Mouse (Mus musculus) cerebellum, adult 8-10 months (tissue): ENCODE data around the gene Gm3839.
"Not testable (repeated sequence)": the region's sequence is repeated elsewhere in the genome, so short reads cannot be mapped to it uniquely, and the experiment has no call there.

Experiments used
- DNase-seq: peaks from one replicate; pipeline ENCODE4 v3.0.0; 2022

Gm3839 gene

GRCm38 (mm10) chr14:11356626-11357025 lies at the start of gene Gm3839:
Gene Gm3839 (minus strand): TSS chr14:11356726.
- DNase-seq = not testable (repeated sequence)

DNA sequence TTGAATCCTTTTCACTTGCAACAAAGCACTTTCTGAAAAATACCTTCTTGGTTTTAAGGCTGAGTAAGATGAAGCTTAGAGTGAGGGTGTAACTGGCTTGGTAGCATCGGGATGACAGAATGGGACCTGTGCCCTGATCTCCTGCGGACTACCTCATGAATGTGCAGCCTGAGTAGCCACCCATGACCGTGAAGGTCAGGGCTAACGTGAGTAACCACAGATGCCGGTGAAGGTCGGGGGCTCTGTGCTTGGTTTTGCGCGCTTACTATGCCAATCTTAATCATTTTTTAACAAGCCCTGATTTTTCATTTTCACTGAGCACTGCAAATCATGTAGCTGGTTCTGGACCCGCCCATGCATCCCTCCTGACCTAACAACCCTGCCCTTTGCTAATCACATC lies 49.1 kb upstream of the Gm3839 start:
- no peak for DNase-seq

DNA sequence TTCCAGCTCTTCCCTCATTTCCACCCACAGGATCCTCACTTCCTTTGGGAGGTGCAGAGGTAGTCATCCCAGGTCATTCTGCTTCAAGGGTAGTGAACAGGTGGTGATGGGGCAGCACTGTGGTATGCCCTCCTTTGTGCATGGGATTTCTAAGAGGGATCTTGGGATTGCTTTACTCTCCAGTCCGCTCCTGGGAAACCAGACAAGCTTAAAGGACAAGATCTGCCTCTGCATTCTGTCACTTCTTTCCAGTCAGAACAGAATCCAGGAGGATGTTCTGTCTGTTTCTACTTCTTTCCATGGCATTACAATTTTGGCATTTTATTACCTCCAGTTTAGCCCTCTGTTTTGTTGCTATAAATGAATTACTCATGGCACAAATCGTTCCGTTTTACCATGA lies 21.3 kb upstream of the Gm3839 start:
- no peak for DNase-seq

GRCm38 (mm10) chr14:11375225-11375624 lies 18.7 kb upstream of the Gm3839 start:
- DNase-seq = no peak

DNA sequence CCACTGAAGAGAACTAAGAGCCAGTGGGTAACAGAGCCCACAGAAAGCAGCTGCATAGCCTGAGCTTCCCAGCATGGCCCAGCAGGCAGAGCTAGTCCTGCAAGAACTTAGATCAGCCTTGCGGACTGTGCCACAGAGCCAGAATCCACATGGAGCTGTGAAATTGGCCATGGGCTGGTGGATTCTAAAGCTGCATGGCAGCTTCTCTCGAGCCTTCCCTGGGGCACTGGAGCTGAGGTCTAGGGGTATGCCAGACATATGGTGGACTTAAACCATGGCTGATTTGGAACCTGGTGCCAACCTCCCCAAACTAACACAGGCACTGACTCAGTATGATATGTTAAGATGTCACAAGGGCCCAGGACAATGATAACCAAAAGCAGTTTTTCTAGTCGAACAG lies 10.4 kb downstream of the Gm3839 start:
- DNase-seq = no peak

GRCm38 (mm10) chr14:11329993-11330392 lies 26.5 kb downstream of the Gm3839 start:
- DNase-seq = no peak

GRCm38 (mm10) chr14:11307079-11307478 lies 49.4 kb downstream of the Gm3839 start:
- DNase-seq = no peak

- DNase-seq = not testable (repeated sequence)
Observed at GRCm38 (mm10) chr14:11287956-11288355, 68.6 kb downstream of the Gm3839 start.

DNA sequence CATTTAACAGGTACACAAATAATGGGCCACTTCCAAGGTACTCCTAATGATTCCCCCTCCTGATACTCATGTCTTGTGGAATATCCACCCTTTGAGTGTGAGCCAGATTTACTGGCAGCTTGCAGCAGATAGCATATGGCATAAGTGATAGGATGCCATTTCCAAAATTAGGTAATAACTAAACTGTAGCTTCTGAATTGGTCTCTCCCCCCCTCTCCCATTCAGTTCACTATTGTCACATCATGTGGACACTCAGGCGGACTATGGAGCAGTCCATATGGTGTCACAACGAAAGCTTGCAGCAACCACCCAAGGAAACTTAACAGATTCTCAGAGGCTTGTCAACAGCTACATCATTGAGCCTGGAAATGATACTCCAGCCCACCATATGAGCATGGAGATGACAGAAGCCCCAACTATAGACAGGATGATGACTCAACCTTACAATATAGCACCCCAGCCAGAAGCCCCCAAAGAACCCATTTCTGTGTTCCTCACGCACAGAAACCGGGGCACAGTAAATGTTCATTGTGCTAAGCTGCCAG lies 99.3 kb downstream of the Gm3839 start:
- DNase-seq = no peak

DNA sequence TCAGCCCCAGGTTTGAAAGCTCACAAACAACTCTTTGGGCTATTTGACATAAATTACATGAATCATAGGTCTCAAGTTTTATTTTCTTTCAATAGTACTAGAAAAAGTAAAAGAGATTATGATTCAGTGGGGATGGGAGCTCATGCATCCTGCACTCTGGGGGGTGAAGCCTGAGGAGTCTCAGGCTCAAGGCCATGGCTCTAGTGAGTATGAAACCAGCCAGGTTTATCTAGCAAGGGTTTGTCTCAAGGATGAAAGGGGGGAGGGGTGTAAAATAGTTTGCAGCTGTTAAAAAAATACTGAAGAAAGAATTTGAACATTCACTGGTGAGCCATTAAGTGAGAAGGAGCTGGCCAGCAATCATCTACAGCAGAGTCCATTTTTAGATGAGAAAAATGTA lies 108.5 kb downstream of the Gm3839 start:
- DNase-seq = no peak

DNA sequence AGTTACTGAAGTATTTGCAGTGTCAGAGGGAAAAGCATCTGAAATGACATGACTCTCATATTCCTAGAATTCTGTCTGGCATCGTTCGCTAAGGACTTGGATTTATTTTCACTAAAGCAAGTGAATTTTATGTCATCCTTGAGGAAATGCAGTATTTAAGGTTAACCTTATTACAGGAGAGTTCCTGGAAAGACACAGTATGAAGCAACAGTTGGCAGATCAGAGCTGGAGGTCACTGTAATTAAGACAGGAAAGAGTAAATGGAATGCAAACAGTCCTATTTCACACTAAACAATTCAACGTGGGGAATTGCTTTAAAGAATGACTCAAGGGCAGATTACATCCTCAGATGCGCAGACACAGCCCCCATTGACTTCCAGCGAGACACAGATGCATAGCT lies 112.0 kb downstream of the Gm3839 start:
- DNase-seq = no peak

DNA sequence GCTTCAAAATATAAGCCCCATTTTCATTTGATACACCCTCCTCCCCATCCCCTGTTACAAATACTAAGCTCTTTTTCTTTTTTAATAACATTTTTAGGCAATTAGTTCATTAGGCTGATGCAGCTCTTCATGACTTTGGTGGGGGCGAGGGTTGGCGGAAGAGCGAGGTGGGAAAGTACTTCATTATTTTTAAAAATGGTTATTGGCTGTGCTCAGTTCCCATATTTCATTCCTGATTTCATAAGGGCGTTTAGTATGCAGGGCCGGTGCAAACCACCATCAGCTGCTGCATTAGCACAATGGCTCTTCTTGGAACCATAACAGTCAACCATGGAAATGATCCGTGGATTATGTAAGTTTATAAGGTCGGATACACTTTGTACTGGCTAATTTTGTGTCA lies 124.4 kb downstream of the Gm3839 start:
- no peak for DNase-seq
